Mouse (Mus musculus) testis, adult 2 months (tissue): ENCODE results near the gene Ptpn14. TPM values are rescaled to one million over a fixed set of nuclear protein-coding genes. Genes with fewer than 3 reads are reported as not detected.

Experiments used
- H3K27ac ChIP-seq: fragments of 200-500 bp; 2 replicates; pipeline ENCODE4 v1.5.1; 2012; ENCODE audit warnings: low read depth, low read length; ENCODE audit not compliant: control insufficient read depth, insufficient read depth
- H3K27me3 ChIP-seq: fragments of 200-500 bp; 2 replicates; pipeline ENCODE4 v1.6.1; 2012; ENCODE audit warnings: mild to moderate bottlenecking, low read length, moderate library complexity; ENCODE audit not compliant: control insufficient read depth, insufficient read depth
- H3K36me3 ChIP-seq: fragments of 200-500 bp; 2 replicates; pipeline ENCODE4 v1.6.1; 2012; ENCODE audit warnings: mild to moderate bottlenecking, low read length; ENCODE audit not compliant: control insufficient read depth, insufficient read depth
- H3K4me1 ChIP-seq: fragments of 200-500 bp; 2 replicates; pipeline ENCODE4 v1.6.1; 2012; ENCODE audit warnings: low read length; ENCODE audit not compliant: control insufficient read depth, insufficient read depth
- H3K4me3 ChIP-seq: fragments of 200-500 bp; 2 replicates; pipeline ENCODE4 v1.5.1; 2012; ENCODE audit warnings: low read depth, mild to moderate bottlenecking, low read length, moderate library complexity, mixed read lengths; ENCODE audit not compliant: control insufficient read depth
- CTCF ChIP-seq: fragments of 200-500 bp; IDR thresholded peaks from 2 replicates; pipeline ENCODE4 v1.5.1; 2012; ENCODE audit warnings: low read depth, mild to moderate bottlenecking, inconsistent platforms, low read length, moderate library complexity; ENCODE audit not compliant: control insufficient read depth, insufficient read depth, insufficient replicate concordance
- POLR2A ChIP-seq: fragments of 200-500 bp; IDR thresholded peaks from 2 replicates; pipeline ENCODE4 v1.6.1; 2012; ENCODE audit warnings: low read depth, mild to moderate bottlenecking, inconsistent platforms, low read length, moderate library complexity; ENCODE audit not compliant: control insufficient read depth
- polyA plus RNA-seq: library from polyadenylated mRNA; depleted of rRNA; stranded (reverse); fragments of >200 nt; gene quantifications from 2 replicates; pipeline ENCODE4 v1.2.3, GENCODE M21; 2012

The Ptpn14 gene
- polyA plus RNA-seq, 1 experiment, result 3.3 TPM

DNA sequence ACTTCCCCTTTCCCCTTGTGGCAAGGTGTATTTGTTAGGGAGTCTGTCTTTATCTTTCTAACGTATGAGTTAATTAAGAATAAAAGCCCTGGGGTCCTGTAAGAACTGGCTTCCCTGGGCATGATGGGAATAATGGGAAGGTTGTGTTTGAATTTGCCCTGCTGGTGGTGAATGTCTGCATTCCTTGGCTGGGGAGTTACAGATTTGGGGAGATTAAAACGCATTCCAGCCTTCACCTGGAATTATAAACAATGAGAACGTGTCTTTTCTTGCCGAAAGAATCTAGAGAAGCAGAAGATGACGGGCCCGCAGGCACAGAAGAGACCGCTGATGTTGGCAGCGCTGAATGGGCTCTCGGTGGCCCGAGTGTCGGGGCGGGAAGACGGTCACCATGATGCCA is 126.6 kb downstream of the Ptpn14 start:
- Histone ChIP-seq H3K4me3 (no peak overlapping the region), H3K4me1 (no peaks in the 10 kb centered on the region), H3K36me3 (no peaks in the 10 kb centered on the region), H3K27ac (no peak overlapping the region), H3K27me3 (no peaks in the 10 kb centered on the region)
- no peak for TF ChIP-seq CTCF
- no peak for TF ChIP-seq POLR2A

DNA sequence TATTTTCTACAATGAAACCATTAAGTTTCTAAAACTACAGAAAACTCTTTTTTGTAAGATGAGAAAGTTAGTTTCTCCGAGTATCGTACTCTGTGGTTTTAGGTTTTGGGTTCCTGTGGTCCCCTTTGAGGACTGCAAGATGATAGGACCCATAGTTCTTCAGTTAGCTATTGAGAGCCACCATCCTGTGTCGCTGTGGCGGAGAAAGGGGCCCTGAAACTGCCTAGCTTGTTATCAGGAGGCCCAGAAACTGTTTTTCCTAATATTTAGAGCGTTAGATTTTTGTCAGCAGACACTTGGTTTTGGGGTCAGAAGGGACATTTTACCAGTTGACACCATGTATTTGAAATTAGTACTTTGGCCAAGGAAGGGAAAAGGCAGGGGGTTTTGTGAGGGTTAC is 127.7 kb downstream of the Ptpn14 start:
- Histone ChIP-seq H3K36me3 (no peaks in the 10 kb centered on the region), H3K4me1 (no peaks in the 10 kb centered on the region), H3K4me3 (no peak overlapping the region), H3K27ac (no peak overlapping the region), H3K27me3 (no peaks in the 10 kb centered on the region)
- TF ChIP-seq CTCF (no peak), POLR2A (no peak)

DNA sequence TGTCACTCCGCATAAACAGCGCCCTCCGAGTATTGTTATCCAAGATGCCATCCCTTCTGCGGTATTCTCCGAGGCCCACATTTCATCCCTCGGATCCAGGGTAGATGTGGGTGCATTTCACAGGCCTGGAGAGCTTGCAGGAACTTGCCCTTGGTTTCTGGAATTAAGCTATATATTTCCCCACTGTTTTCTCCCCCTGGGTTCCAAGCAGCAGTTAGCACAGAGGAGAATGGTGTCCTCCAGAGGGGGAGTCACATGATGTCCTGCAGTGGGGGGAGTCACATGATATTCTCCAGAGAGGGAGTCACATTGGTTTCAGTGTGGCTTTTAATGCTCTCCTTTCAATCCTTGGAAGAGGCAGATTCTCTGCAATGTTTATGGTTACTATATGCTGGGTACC is 130.3 kb downstream of the Ptpn14 start:
- no peak overlapping the region for H3K4me3 ChIP-seq
- no peaks in the 10 kb centered on the region for H3K4me1 ChIP-seq
- no peak overlapping the region for H3K27ac ChIP-seq
- H3K36me3 ChIP-seq, result no peaks in the 10 kb centered on the region
- TF ChIP-seq POLR2A (no peak), CTCF (no peak)
- H3K27me3 ChIP-seq, result no peaks in the 10 kb centered on the region

DNA sequence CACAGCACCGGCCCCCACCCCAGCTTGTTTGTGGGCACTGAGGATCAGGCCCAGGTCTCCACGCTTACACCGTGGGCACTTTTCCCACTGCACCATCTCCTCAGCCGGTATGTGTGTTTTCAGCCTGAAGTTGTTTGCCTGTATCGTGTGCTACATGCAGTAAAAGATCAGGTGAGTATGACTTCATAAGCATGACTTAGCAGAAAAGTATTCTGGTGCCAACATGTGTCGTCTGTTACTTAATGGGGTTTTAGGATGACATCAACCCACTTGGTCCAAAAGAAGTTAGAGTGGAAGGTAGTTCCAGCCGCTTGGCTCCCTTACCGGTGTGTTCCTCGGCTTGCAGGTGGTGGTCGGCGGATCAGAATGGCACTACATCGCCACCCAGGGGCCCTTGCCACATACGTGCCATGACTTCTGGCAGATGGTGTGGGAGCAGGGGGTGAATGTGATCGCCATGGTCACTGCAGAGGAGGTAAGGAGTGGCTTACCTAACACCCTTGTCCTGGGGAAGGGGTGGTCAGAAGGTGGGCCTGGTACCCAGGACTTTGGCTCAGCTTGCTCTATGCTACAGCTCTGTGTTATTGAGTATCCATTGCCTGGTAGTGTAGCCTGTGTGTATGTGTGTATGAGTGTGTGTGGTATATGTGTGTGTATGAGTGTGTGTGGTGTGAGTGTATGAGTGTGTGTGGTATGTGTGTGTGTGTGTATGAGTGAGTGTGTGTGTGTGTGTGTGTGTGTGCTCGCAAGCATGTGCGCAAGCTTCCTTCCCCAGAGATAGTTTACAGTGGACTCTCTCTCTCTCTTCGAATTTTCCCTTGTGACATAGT is 132.3 kb downstream of the Ptpn14 start:
- no peak overlapping the region for H3K4me3 ChIP-seq
- no peaks in the 10 kb centered on the region for H3K36me3 ChIP-seq
- no peaks in the 10 kb centered on the region for H3K27me3 ChIP-seq
- TF ChIP-seq POLR2A, result no peak
- H3K4me1 ChIP-seq, result no peaks in the 10 kb centered on the region
- 0 out of 2 replicates have a peak overlapping the region, but pooled peaks have one; percentile 10 for H3K27ac ChIP-seq

DNA sequence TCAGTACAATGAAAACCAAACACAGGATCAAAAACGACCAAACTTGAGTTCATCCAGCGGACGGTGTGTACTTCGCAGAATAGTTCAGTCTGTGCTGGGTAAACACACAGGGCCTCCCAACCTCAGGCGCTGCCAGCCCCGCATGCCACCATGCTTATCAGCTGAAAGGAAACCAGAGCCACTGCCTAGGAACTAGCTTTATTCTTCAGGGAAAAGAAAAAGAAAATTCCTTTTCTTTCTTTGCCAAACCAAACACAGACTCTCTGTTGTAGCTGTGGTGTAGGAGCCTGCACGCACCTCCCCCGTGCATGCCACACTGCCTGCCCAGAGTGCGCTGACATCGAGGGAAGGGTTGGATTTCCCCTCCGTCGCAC is 132.9 kb downstream of the Ptpn14 start:
- H3K27ac ChIP-seq, result no peak overlapping the region
- TF ChIP-seq CTCF, result no peak

DNA sequence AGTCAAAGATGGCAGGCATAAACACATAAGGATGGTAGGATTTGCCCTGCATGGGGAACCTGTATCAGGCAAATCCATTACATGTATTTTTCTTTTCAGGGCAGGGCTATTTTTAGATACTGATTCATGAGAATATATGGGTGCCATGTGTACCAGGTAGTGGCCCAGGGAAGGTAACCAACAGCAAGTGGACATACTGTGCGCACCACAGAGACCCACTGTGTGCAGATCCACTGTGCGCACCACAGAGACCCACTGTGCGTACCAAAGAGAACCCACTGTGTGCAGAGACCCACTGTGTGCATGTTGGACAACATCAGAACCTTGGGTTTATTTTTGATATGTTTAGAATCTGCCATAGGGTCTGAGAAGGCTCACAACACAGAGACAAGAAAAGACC is 135.7 kb downstream of the Ptpn14 start:
- no peak overlapping the region for H3K4me3 ChIP-seq
- no peak overlapping the region for H3K27ac ChIP-seq
- no peak for TF ChIP-seq POLR2A
- no peak for TF ChIP-seq CTCF
- H3K36me3 ChIP-seq, result no peaks in the 10 kb centered on the region
- H3K27me3 ChIP-seq, result no peaks in the 10 kb centered on the region
- H3K4me1 ChIP-seq, result peaks cover 4% of the 10 kb centered on the region

More for the DNA sequence above, 132.9 kb downstream of the Ptpn14 start:
- H3K4me1 ChIP-seq, result no peaks in the 10 kb centered on the region
- no peaks in the 10 kb centered on the region for H3K27me3 ChIP-seq
- H3K36me3 ChIP-seq, result no peaks in the 10 kb centered on the region
- H3K4me3 ChIP-seq, result no peak overlapping the region

DNA sequence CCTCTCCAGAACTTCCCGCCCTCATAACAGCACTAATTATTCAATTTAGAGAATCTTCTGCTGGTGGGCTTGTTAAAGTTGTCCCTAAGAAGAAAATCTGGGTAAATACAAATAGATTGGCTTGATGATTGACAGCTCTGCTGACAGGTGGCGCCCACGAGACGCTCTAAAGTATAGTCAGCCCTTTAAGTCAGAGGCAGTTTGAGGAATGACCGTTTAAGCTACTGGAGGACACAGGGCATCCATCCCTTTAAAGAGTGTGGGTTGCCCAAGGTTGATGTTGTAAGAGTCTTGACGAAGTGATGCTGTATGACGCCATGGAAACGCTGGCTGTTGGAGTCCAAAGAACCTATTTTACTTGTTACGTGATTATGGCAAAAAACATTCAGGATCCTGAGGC is 136.2 kb downstream of the Ptpn14 start:
- Histone ChIP-seq H3K4me3 (no peak overlapping the region), H3K27ac (no peak overlapping the region), H3K36me3 (no peaks in the 10 kb centered on the region), H3K4me1 (peaks cover 4% of the 10 kb centered on the region), H3K27me3 (no peaks in the 10 kb centered on the region)
- TF ChIP-seq POLR2A, result no peak
- no peak for TF ChIP-seq CTCF
